Mouse (Mus musculus) intestine, embryonic 14.5 days (tissue): ENCODE measurements around the gene Gm21188. TPM values are rescaled to one million over a fixed set of nuclear protein-coding genes. Genes with fewer than 3 reads are reported as not detected.
A peak's percentile ranks its signal among the peaks of the same experiment; 100 is the strongest.
"Not testable (repeated sequence)": the region's sequence is repeated elsewhere in the genome, so short reads cannot be mapped to it uniquely, and the experiment has no call there.

ENCODE experiments used
- ATAC-seq: fragments of 200-750 bp; cut with Nextera tagmentation; replicated peaks from 2 replicates; pipeline ENCODE4 v1.8.0; 2017; ENCODE audit warnings: low read depth, moderate number of reproducible peaks, moderate TSS enrichment, moderate library complexity; ENCODE audit not compliant: low FRiP score, low TSS enrichment
- DNase-seq: peaks from one replicate; pipeline ENCODE4 v3.0.0-alpha.2; 2018; ENCODE audit warnings: low spot score
- H3K27ac ChIP-seq: fragments of 300-500 bp; sonication (generic); 2 replicates; pipeline ENCODE4 v1.5.1; 2014; ENCODE audit warnings: low read depth, mild to moderate bottlenecking, control low read depth
- H3K27me3 ChIP-seq: fragments of 300-500 bp; sonication (generic); replicated peaks from 2 replicates; pipeline ENCODE4 v1.6.1; 2014; ENCODE audit warnings: low read length, control low read depth; ENCODE audit not compliant: control insufficient read depth, insufficient read depth
- H3K36me3 ChIP-seq: fragments of 300-500 bp; sonication (generic); 2 replicates; pipeline ENCODE4 v1.6.1; 2014; ENCODE audit warnings: low read length, control low read depth; ENCODE audit not compliant: control insufficient read depth, insufficient read depth
- H3K4me1 ChIP-seq: fragments of 300-500 bp; sonication (generic); replicated peaks from 2 replicates; pipeline ENCODE4 v1.6.1; 2014; ENCODE audit warnings: low read length, control low read depth, mixed read lengths; ENCODE audit not compliant: control insufficient read depth, insufficient read depth
- H3K4me2 ChIP-seq: fragments of 300-500 bp; sonication (generic); 2 replicates; pipeline ENCODE4 v1.6.1; 2014; ENCODE audit warnings: low read length
- H3K4me3 ChIP-seq: fragments of 300-500 bp; sonication (generic); 2 replicates; pipeline ENCODE4 v1.5.1; 2014; ENCODE audit warnings: low read depth, low read length, control low read depth, mixed read lengths
- H3K9ac ChIP-seq: fragments of 300-500 bp; sonication (generic); 2 replicates; pipeline ENCODE4 v1.6.1; 2014; ENCODE audit warnings: mild to moderate bottlenecking, low read length
- H3K9me3 ChIP-seq: fragments of 300-500 bp; sonication (generic); 2 replicates; pipeline ENCODE4 v1.6.1; 2016; ENCODE audit warnings: low read length, control low read depth; ENCODE audit not compliant: control insufficient read depth
- WGBS: fragments of 180-500 bp; shearing (Covaris S2); extraction: QIAGEN DNeasy Blood & Tissue Kit; methylation state at CpG from one replicate; pipeline ENCODE4 v1.1.7; 2014; 5-methylcytosine and 5-hydroxymethylcytosine counted together
- polyA plus RNA-seq: library from polyadenylated mRNA; unstranded; fragments of >200 nt; fragmentation: Nextera tagmentation; extraction: Ambion mirVana; gene quantifications from 2 replicates; pipeline ENCODE4 v1.2.1, GENCODE M21; 2014

Gm21188 gene
- polyA plus RNA-seq, 1 experiment from 2014 or later: not detected

GRCm38 (mm10) chr13:120024581-120024980 is 27.4 kb downstream of the Gm21188 start:
- H3K9ac ChIP-seq, H3K4me3 ChIP-seq, ATAC-seq, H3K4me1 ChIP-seq, H3K27ac ChIP-seq, H3K36me3 ChIP-seq, H3K9me3 ChIP-seq, H3K4me2 ChIP-seq: not testable (repeated sequence)
- 14% methylated on average over 9 of the region's 9 CpGs for WGBS
- H3K27me3 ChIP-seq: peaks cover 16% of the 10 kb centered on the region
- DNase-seq: peak; percentile 29

GRCm38 (mm10) chr13:120021477-120021876 is 30.5 kb downstream of the Gm21188 start:
- not testable (repeated sequence) for ATAC-seq, H3K4me2 ChIP-seq, H3K4me1 ChIP-seq, H3K4me3 ChIP-seq, DNase-seq, H3K27ac ChIP-seq, H3K9ac ChIP-seq, H3K36me3 ChIP-seq, H3K9me3 ChIP-seq
- H3K27me3 ChIP-seq: peaks cover 16% of the 10 kb centered on the region
- whole genome bisulfite sequencing: no CpG with 5 or more reads among the region's 1 CpGs

- not testable (repeated sequence) for H3K4me3 ChIP-seq, H3K9ac ChIP-seq, ATAC-seq, H3K27me3 ChIP-seq, H3K4me2 ChIP-seq, H3K4me1 ChIP-seq, H3K9me3 ChIP-seq, H3K36me3 ChIP-seq, H3K27ac ChIP-seq
- 0% methylated on average over 6 of the region's 32 CpGs for WGBS
- DNase-seq: peak; percentile 32
These were observed 36.5 kb downstream of the Gm21188 start for GRCm38 (mm10) chr13:120015348-120016007.

GRCm38 (mm10) chr13:120013962-120014361 is 38.0 kb downstream of the Gm21188 start:
- H3K4me3 ChIP-seq, ATAC-seq, H3K27ac ChIP-seq, H3K9ac ChIP-seq, H3K36me3 ChIP-seq, H3K4me2 ChIP-seq, DNase-seq, H3K9me3 ChIP-seq, H3K4me1 ChIP-seq, H3K27me3 ChIP-seq: not testable (repeated sequence)
- no CpG with 5 or more reads among the region's 2 CpGs for WGBS

GRCm38 (mm10) chr13:120013544-120013943 is 38.5 kb downstream of the Gm21188 start:
- not testable (repeated sequence) for H3K4me2 ChIP-seq, H3K4me1 ChIP-seq, H3K27ac ChIP-seq, H3K4me3 ChIP-seq, H3K9me3 ChIP-seq, DNase-seq, H3K27me3 ChIP-seq, ATAC-seq, H3K9ac ChIP-seq, H3K36me3 ChIP-seq
- WGBS: no CpG with 5 or more reads among the region's 5 CpGs

- H3K4me3 ChIP-seq, H3K9me3 ChIP-seq, H3K4me2 ChIP-seq, H3K27me3 ChIP-seq, H3K9ac ChIP-seq, H3K27ac ChIP-seq, ATAC-seq, H3K36me3 ChIP-seq, H3K4me1 ChIP-seq, DNase-seq: not testable (repeated sequence)
These were observed 41.9 kb downstream of the Gm21188 start for GRCm38 (mm10) chr13:120010068-120010467.

GRCm38 (mm10) chr13:119999215-119999614 is 52.8 kb downstream of the Gm21188 start:
- not testable (repeated sequence) for H3K4me3 ChIP-seq, H3K36me3 ChIP-seq

GRCm38 (mm10) chr13:119998442-119999086 is 53.4 kb downstream of the Gm21188 start:
- not testable (repeated sequence) for H3K4me1 ChIP-seq, DNase-seq, H3K9ac ChIP-seq, H3K27ac ChIP-seq, H3K4me2 ChIP-seq, H3K27me3 ChIP-seq, H3K36me3 ChIP-seq, H3K4me3 ChIP-seq, H3K9me3 ChIP-seq
- 0 out of 2 replicates have a peak, but pooled peaks have one; percentile 55 for ATAC-seq
- no CpG with 5 or more reads among the region's 22 CpGs for WGBS

More at GRCm38 (mm10) chr13:119999215-119999614, 52.8 kb downstream of the Gm21188 start:
- not testable (repeated sequence) for ATAC-seq, H3K9ac ChIP-seq, DNase-seq, H3K27me3 ChIP-seq, H3K27ac ChIP-seq, H3K4me1 ChIP-seq, H3K9me3 ChIP-seq, H3K4me2 ChIP-seq
- no CpG with 5 or more reads among the region's 4 CpGs for WGBS
